Mouse (Mus musculus) embryo, embryonic 10.5 days (tissue): ENCODE measurements around the gene Cald1.

Experiments
- DNase-seq: peaks from one replicate; pipeline ENCODE4 v3.0.0-alpha.2; 2015; ENCODE audit warnings: low spot score

The Cald1 gene

DNA sequence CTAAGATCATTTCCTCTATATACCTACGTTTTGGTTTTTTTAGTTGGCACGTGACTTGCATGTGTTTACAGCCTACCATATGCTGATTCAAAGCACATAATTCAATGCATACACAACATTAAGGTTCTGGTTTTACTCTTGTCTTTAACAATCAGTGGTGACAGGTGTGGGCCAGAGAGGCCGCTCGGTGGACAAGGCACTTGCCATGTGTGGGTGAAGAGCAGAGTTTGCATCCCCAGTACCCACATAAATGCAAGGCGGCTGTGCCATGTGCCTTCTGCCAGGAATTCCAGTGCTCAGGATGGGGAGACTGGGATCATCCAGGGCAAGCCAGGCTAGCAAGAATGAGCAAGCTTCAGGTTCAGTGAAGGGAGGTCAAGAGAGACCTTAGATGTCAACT, 14.8 kb downstream of the Cald1 start:
- no peak for DNase-seq

DNA sequence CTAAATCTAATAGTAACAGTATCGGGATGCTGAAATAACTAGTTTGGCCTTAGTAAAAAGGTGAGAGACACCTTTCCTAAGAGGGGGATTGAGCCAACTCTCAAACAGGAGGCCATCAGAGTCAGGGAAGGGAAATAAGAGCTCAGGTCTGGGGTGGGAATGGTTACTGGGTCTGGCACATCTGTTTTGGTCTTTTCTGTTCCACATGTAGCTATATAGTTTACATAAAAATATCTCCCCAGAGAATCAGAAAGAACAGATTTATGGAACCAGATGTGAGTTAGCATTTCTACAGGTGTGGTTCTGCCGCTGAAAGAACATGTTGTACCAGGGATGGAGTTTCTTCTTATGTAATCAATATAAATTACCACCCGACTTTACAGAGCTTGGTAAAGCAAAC, 17.1 kb downstream of the Cald1 start:
- DNase-seq: no peak

DNA sequence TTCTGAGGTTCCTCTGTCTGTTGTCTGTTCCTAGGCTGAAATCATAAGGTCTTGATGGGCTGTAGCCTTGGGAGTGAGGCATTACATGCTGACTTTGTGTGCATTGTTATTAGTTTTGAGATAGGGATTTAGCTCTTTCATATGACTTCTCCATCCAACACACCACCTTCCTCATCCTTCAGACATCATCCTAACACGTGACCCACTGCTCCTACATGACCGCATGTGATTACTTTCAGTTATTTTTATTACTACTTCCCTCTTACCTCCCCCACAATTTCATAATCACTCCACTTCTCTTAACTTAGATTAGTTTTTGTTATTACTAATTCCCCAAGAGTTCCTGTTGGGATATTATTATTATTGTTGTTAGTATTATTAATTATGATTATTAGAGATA, 21.2 kb downstream of the Cald1 start:
- DNase-seq: no peak

DNA sequence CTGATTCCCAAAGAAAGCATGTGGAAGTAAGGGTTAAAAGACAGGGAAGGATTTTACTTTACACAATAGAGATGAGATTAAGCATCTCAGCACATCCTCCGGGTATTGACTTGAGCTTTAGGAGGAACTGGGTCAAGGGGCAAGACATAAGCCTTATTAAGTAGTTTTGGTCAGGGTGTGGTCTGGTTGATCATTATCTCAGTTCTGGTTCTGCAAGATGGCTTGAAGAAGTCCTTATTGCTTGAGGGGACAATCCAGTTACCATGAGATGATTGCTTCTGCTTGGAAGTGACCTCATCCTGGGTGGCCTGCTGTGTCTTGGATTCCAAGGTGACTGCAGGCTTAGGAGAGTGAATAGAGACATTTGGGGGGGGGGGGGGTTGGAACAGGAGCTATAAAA, 21.9 kb downstream of the Cald1 start:
- no peak for DNase-seq

DNA sequence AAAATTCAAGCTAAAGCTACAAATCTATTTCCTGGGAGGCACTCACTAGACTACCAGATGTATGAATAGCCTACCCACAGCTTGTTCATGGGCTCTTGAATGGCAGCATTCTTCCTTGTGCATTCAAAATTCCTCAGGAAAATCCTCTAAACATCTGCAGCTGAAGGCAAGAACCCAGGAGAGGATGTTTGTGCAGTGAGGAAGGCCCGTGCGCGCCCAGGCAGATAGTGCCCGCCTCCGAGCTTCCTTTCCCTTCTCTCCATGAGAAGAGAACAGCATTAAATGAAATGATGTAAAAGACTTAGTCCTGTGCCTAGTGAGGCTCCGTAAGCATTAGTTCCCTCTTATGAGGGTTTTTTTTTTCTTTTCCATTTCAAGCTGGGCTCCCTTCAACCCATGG, 24.6 kb downstream of the Cald1 start:
- DNase-seq: no peak

DNA sequence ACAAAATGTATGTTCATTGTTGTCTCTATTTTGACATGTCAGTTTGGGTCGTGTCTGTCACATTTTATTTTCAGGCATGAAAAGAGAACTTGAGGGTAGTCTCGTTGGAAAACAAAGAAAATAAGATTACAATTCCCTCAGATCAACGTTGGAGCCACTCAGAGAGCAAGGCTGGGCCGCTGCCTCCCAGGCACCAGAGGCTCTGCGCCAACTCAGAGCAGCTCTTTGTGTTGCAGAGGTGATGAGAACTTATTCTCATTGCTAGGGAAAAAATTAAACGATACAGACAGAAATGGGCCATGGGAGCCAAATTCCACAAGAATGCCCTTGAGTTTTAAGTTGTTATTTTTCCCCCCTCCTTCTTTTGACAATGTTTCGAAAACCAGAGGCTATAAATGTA, 25.0 kb downstream of the Cald1 start:
- no peak for DNase-seq

DNA sequence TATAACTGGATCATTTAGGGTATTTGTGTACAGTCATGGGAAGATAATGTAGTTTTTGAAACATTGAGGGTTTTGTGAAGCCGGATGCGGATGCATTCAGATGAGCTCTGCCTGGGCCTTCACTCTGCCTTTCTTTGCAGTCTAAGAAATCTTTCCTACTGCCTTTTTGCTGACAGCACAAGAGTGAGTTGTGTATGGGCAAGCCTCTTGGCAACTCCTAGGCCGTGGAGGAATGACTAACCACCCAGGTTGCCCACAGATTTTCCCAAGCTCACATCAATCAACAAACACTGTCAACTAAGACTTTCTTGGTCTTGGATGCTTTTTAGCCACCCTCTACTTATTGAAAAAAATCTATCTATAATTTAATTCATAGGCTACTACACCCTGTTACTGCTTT, 26.2 kb downstream of the Cald1 start:
- DNase-seq: no peak

DNA sequence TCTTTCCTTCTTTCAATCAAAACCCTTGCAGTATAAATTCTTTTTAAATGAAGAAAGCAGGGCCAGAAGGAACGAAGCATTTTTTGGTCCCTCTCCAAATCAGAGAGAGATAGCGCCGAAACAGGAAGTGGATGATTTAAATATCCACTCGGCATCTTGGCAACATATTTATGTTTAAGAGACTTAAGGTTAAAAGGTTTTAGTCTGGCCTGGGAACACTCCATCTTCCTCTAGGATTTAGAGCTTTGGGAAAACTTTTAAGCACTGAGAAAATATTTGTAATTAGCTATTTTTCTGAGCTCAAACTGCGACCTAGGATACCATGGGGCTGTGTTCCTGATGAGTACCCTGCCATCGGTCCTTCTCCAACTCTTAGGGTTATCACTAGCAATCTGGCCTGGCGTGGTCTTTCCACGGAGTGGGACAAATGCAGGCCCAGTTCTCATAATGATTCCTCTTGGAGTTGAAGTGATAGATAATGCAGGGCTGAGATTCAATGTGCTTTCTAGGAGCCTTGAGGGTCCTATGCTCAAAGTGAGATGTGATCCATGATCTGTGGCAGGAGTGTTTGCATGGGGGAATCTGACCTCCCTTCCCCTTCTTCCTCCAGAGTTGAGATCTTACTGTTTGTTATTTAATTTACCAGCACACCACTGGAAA, 28.4 kb downstream of the Cald1 start:
- DNase-seq: no peak

DNA sequence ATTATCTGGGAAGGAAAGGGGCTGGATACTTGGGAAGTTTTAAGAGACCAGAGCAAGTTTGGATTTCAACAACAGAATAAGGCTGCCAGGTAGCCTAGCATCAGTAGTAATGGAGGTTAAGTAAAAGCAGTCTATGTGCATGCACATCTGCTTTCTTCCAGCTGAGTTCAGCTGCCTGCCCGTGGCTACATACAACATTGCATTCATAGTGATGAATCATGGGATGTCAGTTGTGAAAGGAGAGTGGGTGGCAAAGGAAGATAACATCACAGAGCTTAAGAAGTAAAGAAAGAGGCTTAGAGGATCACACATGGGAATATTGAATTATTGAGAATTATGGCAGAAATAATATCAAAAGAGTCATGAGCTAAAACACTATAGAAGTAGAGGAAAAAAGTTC, 29.8 kb downstream of the Cald1 start:
- DNase-seq: no peak

DNA sequence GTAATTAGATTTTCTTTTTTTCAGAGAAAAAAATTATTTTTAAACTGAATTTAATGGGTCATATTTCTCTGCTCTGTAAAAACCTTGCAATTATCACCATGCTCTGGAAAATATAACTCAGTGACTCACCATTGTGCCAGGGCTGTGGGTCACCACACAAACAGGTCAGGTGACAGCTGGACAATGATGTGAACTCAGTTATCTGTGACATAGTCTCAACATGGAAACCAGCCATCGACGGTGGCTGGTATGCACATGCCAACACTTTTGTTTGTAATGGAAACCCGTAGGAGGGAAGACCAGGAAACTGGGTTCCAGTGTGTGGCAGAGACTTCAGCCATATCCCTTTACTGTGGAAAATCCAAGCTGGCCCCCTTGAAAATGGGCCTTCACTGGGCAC, 35.5 kb downstream of the Cald1 start:
- DNase-seq: no peak

DNA sequence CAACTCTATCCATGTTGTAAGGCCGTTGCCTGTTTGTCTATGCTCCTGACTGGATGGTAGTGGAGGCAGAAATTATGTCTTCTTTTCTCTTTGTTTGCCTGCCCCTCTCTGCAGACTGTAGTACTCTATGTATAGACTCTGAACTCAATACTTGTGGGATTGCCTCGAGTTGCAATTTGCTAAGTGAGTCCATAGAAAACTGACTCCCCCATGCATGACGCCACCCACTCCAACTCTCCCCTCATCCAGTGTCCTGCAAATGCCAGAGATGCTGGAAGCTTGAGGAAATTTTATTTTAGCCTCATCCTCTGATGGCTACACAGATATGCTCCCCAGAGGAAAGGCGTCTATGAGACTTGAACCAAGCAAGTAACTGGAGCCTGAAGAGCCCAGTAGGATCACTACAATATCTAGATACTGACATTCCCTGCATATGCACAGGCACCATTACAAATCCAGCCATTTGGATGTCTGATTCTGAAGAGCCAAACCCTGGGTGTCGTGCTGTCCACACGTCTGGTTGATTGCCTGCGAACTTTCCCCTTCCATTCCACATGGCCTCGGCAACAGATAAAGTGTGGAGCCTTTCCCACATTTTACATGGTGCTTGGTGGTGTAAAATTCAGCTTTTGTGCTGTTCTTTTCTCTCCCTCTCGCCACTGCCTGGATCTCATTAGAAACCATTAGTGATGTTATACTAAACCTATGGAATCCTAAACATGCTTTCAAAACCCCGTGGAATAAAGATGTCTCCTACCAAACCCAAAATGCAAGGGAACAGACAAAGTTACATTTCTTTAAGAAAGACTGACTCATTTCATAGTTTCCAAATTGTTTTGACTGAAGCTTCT, 39.5 kb downstream of the Cald1 start:
- peak; percentile 48 for DNase-seq

DNA sequence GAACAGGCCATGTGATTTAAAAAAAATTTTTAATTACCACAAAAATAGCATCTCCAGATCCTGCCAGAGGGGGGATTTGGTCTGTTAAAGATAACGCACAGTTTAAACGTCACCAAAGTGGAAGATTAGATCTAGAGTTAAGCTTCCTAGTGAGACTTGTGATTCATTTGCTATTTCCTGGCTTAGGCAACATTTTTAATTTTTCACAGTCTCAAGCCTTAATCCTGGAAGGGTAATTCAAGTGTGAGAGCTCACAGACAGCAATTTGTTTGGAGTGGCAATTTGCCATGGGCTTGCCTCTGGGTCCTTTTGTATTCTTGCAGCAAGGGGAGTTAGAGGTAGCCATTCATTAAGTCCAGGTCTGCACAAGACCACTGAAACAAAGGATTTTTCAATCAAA, 40.4 kb downstream of the Cald1 start:
- peak; percentile 39 for DNase-seq

DNA sequence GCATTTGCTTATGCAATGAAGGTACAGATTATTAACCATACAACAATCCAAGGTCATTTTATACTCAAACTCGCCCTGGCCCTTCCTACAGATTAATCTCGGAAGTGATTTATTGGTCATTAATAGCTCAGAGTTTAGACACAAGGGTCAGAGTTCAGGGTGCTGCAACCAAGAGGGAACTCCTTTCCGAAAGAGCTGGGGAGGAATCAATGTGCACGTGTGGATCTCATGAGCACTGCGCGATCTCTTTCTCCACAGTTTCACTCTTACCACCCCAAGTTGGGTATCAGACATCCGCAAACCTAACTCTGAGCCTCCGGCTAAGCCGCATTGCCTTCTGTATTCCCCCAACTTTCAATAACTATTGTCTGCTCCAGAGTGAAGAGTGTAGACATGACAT, 41.9 kb downstream of the Cald1 start:
- peak; percentile 48 for DNase-seq

DNA sequence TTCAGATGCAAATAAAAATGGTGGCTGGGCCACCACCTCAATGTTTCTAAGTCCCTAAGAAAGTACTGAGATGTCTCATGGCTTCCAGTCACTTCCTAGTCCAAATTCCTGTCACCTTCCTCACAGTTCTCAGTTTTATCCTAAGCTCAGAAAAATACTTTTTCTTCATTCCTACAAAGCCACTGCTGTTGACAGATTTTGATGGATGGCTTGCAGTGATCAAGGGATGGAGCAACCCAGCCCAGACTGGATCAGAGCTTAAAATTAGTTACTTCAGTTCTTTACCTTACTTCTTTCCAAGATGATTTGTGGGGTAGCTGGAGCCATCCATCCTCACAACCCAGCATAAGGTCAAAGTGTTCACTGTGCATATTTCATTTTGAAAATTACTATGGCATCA, 42.8 kb downstream of the Cald1 start:
- no peak for DNase-seq

DNA sequence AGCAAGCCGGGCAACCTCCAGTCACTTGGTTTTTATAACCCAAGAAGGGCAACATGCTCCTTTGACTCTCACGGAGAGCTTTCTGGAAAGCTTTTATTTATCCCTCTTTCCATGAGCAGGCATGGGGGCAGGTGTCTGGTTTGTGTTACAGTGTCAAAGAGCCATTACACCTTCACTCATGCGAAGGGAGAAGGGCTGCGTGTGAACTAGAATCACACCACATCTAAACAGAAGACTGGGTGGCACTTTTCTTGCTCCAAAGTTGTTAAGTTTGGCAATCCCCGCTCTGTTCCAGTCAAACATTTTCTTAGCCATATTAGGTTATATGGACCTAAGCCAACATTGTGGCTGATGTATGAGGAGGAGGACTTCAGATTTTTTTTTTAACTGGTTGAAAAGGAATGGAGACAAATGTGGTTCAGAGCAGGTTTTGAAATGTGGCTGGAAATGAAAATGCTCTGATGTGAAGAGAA, 43.8 kb downstream of the Cald1 start:
- no peak for DNase-seq

DNA sequence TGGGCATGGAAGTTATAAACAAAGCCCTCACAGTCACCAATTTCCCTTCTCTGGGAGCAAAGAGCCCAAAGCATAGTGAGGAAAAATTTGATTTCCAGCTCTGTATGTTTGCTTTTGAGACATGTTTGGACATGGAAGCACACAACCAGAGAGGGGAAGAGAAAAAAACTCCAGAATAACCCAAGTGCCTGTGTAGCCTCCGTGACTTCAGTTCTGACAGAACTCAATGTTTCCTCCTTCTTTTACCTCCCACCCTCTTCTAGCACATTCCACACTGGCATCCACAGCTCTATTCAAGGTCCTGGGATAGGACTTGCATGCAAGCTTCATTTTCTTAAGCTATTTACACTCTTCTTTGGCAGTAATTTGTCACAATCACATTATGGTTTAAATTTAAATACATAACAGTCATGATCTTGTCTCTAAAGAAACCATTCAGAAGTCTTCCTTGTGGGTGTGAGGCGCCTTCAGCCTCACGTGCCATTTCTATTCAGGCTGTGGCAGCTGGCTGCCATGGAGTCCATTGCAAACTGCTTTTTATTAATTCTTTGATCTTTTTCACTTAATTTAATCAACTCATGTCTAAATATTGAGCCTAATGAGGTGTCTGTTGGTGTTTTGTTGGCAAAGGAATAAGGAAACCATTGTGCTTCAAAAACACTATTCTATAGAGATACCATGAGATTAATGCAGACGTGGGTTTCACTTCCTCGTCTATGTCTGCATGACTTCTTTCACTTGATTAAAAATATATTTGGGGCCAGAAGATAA, 49.9 kb downstream of the Cald1 start:
- DNase-seq: no peak

DNA sequence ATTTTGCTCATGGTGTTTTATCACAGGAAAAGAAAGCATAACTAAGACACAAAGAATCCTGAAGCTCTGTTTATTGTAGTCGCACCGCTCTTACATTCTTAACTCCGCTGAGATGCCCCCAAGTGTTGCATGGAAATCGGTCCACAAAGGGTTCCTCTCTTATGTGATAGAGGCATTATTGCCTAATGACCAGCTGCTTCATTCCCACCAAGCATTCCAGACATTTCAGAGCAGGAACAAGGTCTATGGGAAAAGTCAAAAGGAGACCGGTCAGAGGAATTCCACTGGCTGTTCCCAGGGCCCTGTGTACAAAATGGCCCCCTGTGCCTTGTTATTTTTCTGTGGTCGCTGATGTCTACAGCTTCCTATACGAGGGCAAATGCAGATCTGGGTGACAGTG, 53.0 kb downstream of the Cald1 start:
- no peak for DNase-seq

DNA sequence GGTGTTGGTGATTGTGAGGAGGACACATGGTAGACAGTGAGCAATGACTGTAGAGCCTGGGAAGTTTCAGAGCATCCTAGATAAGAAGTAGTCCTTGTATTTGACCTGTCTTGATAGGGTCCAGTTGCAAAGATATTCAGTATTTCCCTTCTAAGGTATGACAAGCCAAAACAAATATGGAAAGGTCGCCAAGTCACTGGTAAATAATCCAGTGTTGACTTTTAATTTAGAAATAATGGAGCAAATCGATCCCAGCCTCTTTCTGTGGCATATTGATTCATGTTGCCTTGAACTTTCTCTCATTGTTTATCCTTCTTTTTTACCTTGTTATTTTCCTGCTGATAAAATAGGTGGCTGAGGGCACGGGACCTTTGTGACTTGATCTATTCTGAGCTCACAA, 57.4 kb downstream of the Cald1 start:
- no peak for DNase-seq

DNA sequence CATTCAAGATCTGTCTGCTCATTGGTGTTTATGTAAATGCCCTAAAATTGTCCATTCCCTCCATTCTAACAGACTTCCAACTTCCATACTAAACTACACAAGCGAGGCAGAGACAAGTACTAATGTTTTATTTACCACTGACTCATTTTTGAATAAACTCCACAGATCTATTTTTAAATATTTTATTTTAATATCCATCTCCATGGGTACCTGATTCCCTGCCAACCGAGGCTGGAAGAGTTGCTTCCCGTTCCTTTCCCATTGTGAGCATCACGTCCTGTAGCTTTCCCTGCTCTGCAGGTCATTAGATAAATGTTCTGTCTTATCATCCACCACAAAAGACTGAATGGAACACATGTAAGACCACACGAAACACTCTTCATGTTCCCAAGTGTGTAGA, 60.5 kb downstream of the Cald1 start:
- DNase-seq: no peak

DNA sequence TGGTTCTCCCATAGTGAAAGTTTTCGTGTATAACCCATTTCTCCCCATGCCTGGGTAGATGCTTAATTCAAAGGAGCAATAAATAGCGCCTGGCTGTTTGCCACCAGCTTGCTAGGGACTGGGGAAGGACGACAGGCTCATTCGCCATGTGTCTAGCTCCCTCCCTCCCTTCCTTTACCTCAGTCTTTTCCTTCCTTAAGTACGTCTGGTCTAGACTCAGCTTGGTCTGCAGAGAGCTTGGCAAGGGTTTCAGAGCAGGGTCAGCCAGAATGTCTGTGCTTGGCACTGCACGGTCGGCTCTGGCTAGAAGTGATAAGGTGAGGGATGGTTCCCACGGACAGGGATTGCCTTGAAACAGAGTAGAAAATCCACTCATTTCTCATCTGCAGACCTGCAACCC, 62.4 kb downstream of the Cald1 start:
- DNase-seq: no peak

DNA sequence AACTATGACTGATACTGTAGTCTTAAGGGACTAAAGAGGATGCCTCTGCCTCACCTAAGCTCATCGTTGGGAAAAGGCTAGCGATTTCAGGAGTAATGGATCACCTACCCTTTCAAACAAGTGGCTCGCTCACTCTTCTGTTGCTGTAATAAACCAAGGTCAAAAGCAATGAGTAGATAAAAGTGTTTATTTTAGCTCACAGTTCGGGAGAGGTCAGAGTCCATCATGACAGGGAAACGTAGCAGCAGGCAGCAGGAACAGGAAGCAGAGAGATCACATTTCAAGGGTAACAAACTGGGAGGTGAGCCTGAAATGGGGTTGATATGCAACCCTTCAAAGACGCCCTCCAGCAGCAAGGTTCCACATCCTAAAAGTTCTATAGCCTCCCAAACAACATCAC, 64.3 kb downstream of the Cald1 start:
- no peak for DNase-seq

DNA sequence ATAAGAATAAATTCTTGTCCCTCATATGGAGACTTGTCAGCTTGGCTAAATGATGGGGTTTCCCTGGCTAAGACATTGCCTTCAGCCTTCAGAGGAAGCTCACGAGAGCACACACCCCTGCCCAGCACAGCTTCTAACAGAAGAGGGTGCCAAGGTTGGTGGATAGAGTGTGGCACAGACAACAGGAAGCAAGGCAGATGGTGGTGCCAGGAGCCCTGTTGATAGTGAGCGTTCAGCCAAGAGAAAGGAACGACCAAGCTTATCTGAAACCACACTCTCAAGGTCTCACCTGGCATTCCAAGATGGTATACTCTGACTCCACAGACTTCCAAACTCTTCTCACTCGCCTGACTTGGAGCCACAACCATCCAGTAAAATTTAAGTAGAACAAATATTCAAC, 66.0 kb downstream of the Cald1 start:
- no peak for DNase-seq

DNA sequence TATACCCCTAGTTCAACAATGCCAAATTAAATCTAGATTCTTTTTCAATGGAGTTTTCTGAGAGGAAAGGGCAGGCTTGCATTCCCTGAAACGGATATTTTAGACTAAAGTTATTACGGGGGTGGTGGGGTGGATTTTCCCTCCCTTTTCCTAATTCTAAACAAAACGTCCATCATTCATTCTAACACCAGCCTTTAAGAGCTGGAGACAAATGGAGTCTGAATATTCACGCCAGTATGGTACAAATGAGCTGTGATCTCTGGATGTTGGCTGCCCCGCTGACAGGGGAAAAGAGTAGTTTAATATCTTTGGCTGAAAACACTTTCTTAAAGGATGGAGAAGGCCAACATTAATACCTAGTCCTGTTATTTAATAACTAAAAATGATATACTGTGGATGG, 66.4 kb downstream of the Cald1 start:
- no peak for DNase-seq
